Mouse (Mus musculus) layer of hippocampus, adult 9-11 months (tissue): ENCODE data around the gene Fbxo42.

ENCODE experiments used
- DNase-seq: peaks from one replicate; pipeline ENCODE4 v3.0.0; 2022

Fbxo42 gene

DNA sequence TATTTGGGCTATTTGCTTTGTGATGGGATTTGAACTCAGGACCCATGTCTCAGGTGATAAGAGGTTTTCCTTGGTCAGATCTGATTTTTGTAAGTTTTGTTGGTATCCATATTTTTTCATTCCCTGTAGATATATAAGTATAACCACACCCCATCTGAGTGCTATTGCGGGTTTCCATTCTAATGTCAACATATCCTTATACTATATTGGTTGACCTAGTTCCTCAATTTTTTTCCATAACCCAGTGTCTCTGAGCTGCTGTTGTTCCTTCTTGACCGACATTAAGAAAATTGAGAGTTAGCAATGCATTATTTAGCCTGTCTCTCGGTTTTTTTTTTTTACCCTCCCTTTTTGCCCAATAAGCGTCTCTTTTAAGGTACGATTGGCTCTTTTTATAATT, 75.0 kb downstream of the Fbxo42 start:
- DNase-seq: no peak

DNA sequence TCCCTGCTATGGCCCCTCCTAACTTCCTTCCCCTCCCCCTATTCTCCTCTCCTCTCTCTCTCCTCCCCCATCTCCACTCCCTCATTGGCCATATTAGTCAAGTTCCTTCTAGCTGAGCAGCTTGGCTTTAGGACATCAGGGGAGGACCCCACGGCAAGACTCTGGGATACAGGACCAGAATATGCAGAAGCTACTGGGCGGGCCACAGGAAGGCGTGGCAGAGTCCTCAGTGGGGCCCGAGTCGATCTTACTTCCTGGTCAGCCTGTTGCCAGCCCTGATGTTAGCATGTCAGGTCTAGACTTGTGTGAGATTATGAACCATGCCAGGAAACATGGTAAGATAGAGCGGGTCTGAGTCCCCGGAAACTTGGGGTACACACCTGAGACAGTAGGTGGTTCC, 81.0 kb downstream of the Fbxo42 start:
- DNase-seq: no peak

DNA sequence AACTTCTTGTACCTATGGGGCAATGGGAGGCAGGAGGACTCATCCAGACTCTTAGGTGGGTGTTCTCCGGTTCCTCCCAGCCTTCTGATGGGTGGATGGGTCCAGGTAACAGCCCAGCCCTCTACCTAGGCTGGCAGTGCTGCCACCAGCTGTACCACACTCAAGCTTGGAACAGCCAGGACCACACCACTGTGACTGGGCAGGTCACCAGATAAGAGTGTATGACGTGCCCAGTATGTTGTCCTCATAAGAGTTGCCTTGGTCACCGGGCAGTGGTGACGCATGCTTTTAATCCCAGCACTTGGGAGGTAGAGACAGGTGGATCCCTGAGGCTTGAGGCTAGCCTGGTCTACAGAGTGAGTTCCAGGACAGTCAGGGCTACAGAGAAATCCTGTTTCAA, 85.5 kb downstream of the Fbxo42 start:
- no peak for DNase-seq

DNA sequence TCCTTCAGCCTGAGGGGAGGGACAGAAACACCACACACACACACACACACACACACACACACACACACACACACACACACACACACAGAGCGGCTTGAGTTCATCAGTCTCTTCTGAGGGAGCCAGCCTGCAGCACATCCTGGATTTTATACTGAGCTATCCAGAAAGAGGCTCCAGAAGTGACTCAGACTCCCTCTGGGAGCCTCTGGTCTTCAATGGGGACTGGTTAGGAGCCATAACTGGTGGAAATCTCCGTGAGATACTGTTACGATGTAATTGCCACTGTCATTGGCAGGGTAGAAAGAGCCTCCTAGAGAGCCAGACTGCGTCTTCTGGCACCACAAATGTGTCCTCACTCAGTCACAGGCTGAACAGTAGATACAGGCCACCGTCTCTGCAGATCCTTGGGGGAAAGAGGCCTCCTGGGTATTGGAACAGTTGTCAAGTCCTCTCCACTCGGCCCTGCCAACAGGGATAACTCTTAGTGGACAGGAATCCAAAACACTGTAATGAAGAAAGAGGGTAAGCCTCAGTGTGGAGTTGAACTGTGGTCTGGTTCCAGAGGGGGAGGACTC, 87.9 kb downstream of the Fbxo42 start:
- no peak for DNase-seq

DNA sequence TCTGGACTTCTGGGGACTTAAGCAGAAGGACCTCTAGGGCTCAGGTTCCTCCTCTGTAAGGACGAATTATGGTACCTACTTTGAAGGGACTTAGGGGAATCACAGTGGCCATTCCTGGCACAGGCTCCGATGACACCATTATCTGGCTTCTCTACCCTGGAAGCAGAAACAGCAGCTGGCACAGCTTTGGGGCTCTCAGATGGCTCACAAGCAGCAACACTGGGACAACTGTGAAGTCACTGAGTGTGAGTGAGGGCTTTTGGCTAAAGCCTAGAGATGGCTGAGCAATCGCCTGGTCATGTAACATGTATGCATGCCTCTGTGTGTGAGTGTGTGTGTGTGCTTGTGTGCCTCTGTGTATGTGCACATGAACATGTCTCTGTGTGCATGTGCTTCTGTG, 89.1 kb downstream of the Fbxo42 start:
- no peak for DNase-seq

- no peak for DNase-seq
Observed at GRCm38 (mm10) chr4:141238492-141239387, 91.0 kb downstream of the Fbxo42 start.

- DNase-seq: peak; percentile 65
Observed at GRCm38 (mm10) chr4:141239388-141240125, 91.8 kb downstream of the Fbxo42 start, which contains the start of gene Arhgef19. TSS of gene Arhgef19 (plus strand) at chr4:141239499.

DNA sequence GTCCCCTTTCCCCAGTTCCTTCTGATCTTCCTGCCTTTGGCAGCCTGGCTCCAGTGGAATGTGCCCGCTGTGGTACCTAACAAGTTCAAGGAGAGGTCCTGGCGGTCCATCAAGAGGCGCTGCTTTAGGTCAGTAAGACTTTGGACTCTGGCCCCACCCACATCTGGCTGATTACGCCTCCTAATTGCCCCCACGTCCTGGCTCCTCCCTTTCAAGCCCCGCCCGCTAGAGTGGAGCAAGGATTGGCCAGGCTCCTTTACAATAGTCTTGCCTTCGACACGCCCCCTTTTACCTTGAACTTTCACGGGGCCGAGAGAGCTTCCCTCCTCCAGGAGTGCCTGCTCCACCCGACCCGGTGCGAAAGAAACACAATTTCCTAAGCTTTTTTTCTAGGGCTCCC, 92.9 kb downstream of the Fbxo42 start:
- DNase-seq: no peak

DNA sequence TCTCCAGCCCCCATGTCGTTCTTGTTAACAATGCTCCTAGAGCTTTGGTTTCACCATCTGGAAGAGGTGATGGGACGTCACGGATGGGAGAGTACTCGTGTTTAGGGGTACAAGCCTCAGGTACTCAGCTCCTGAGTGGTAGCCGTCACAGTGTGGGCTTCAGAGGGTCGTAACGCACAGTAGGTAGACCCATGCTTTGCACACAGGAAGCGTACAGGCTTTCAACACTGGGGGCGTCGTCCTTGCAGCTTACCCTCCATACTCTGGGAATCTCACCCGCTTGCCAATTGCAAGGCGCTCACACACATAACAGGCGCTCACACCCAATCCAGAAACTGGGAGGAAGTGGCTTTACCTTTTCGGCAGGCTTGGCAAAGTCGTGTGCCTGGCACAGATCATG, 94.1 kb downstream of the Fbxo42 start:
- DNase-seq: no peak

- DNase-seq: peak; percentile 45
Observed at GRCm38 (mm10) chr4:141242651-141243241, 95.0 kb downstream of the Fbxo42 start.

DNA sequence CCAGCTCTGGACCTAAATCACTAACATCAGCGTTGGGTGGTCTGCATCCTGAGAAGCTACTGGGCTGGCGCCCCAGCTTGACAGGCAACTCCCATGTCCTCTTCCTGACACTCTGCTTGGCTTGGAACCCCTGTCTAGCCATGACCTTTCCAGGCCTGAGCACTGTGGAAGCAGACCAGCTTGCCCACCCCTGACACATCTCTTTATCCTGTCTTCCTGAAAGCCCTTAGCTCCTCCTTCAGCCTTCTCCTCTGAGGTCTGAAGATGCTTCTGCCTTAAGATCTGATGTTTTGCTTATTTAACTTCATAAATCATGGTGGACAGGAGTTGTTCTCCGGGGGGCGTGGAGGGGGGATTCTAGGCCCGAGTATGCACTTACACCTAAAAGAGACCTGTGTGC, 95.9 kb downstream of the Fbxo42 start:
- DNase-seq: no peak

- no peak for DNase-seq
Observed at GRCm38 (mm10) chr4:141244401-141244800, 96.7 kb downstream of the Fbxo42 start.

- peak; percentile 65 for DNase-seq
Observed at GRCm38 (mm10) chr4:141244931-141245425, 97.3 kb downstream of the Fbxo42 start.

- DNase-seq: no peak
Observed at GRCm38 (mm10) chr4:141246089-141246997, 98.6 kb downstream of the Fbxo42 start.

DNA sequence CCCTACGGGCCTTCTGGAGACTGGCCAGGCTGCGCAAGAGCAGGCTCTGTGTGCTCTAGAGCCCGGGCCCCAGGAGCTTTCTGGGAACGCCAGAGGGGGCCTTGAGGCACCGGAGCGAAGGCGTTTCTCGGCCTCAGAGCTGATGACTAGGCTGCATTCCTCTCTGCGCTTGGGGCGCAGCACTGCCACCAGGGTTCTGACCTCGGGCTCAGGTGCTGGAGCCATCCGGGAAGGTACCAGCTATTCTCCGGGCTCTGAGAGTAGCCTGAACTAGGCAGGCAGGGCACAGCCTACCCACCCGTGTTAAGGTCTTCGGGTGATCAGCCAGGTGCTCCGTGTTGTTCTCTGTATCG, 99.3 kb downstream of the Fbxo42 start:
- no peak for DNase-seq

- no peak for DNase-seq
Observed at GRCm38 (mm10) chr4:141247776-141248613, 100.3 kb downstream of the Fbxo42 start.

- no peak for DNase-seq
Observed at GRCm38 (mm10) chr4:141248614-141248978, 100.9 kb downstream of the Fbxo42 start.

GRCm38 (mm10) chr4:141249383-141249782, 101.7 kb downstream of the Fbxo42 start:
- DNase-seq: no peak

- DNase-seq: no peak
Observed at GRCm38 (mm10) chr4:141251071-141251470, 103.4 kb downstream of the Fbxo42 start.

DNA sequence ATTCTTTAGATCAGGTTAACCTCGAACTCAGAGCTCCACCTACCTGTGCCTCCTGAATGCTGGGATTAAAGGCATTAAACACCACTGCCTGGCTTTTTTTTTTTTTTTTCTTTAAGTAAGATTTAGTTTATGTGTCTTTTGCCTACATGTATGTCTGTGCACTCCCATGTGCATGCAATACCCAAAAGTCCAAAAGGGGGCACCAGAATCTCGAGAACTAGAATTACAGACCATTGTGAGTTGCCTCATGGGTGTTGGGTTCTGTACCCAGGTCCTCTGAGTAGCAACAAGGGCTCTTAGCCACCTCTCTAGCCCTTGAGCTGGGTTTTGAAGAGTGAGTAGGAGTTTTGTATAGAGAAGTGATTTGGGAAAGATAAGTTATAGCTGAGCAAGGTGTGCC, 104.9 kb downstream of the Fbxo42 start:
- no peak for DNase-seq
